Mouse (Mus musculus) heart, embryonic 15.5 days (tissue): Measurements from ENCODE around the gene Pds5b. TPM values are rescaled to one million over a fixed set of nuclear protein-coding genes. Genes with fewer than 3 reads are reported as not detected.
A peak's percentile ranks its signal among the peaks of the same experiment; 100 is the strongest.
"Not testable (repeated sequence)": the region's sequence is repeated elsewhere in the genome, so short reads cannot be mapped to it uniquely, and the experiment has no call there.

ENCODE experiments used
- ATAC-seq: fragments of 200-750 bp; cut with Nextera tagmentation; replicated peaks from 2 replicates; pipeline ENCODE4 v1.8.0; 2017; ENCODE audit warnings: low read depth, moderate TSS enrichment; ENCODE audit not compliant: insufficient number of reproducible peaks, insufficient read depth, low FRiP score
- H3K27ac ChIP-seq: fragments of 300-500 bp; sonication (generic); 2 replicates; pipeline ENCODE4 v1.5.1; 2015; ENCODE audit warnings: mild to moderate bottlenecking, inconsistent platforms
- H3K27me3 ChIP-seq: fragments of 300-500 bp; sonication (generic); 2 replicates; pipeline ENCODE4 v1.6.1; 2015; ENCODE audit warnings: inconsistent platforms
- H3K36me3 ChIP-seq: fragments of 300-500 bp; sonication (generic); 2 replicates; pipeline ENCODE4 v1.6.1; 2015; ENCODE audit warnings: mild to moderate bottlenecking, inconsistent platforms
- H3K4me1 ChIP-seq: fragments of 300-500 bp; sonication (generic); replicated peaks from 2 replicates; pipeline ENCODE4 v1.6.1; 2015; ENCODE audit warnings: inconsistent platforms
- H3K4me2 ChIP-seq: fragments of 300-500 bp; sonication (generic); 2 replicates; pipeline ENCODE4 v1.6.1; 2015; ENCODE audit warnings: inconsistent platforms, mild to moderate bottlenecking, moderate library complexity
- H3K4me3 ChIP-seq: fragments of 300-500 bp; sonication (generic); 2 replicates; pipeline ENCODE4 v1.5.1; 2015; ENCODE audit warnings: mild to moderate bottlenecking, inconsistent platforms
- H3K9ac ChIP-seq: fragments of 300-500 bp; sonication (generic); 2 replicates; pipeline ENCODE4 v1.6.1; 2015; ENCODE audit warnings: mild to moderate bottlenecking, inconsistent platforms
- H3K9me3 ChIP-seq: fragments of 300-500 bp; sonication (generic); replicated peaks from 2 replicates; pipeline ENCODE4 v1.6.1; 2016; ENCODE audit warnings: inconsistent platforms
- WGBS: fragments of 180-500 bp; shearing (Covaris S2); methylation state at CpG from one replicate; pipeline ENCODE4 v1.1.7; 2015; ENCODE audit warnings: mixed read lengths; 5-methylcytosine and 5-hydroxymethylcytosine counted together
- polyA plus RNA-seq: library from polyadenylated mRNA; unstranded; fragments of >200 nt; fragmentation: Nextera tagmentation; extraction: Ambion mirVana; gene quantifications from 2 replicates; pipeline ENCODE4 v1.2.1, GENCODE M21; 2015

Pds5b gene
- polyA plus RNA-seq, 1 experiment from 2014 or later: 16.0 TPM

DNA sequence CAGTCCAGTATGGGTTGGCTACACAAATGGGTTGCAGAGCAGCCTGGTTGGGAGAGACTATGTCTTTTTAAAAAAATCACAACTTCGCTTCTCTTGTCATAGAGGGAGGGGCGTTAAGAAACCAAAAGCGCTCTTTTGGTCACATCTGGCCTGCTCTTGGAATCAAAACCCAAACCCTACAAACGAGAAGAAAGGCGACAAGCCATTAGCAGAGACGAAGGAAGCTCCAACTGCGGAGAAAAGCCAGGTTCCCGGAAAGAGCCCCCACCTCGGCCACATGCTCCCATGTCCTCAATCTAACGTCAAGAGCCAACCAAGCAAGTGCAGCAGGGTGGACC is 8.8 kb upstream of the Pds5b start:
- H3K9ac ChIP-seq: peak overlapping the region; percentile 94
- H3K27me3 ChIP-seq: no peaks in the 10 kb centered on the region
- no peak for ATAC-seq
- H3K4me1 ChIP-seq: peaks cover 18% of the 10 kb centered on the region
- under 1% methylated on average over 10 of the region's 10 CpGs for WGBS
- H3K9me3 ChIP-seq: no peaks in the 10 kb centered on the region
- peak overlapping the region; percentile 65 for H3K4me2 ChIP-seq
- peak overlapping the region; percentile 99 for H3K27ac ChIP-seq
- peak overlapping the region; percentile 100 for H3K4me3 ChIP-seq
- H3K36me3 ChIP-seq: peaks cover 14% of the 10 kb centered on the region; the same call in 1 of the 2 replicates

DNA sequence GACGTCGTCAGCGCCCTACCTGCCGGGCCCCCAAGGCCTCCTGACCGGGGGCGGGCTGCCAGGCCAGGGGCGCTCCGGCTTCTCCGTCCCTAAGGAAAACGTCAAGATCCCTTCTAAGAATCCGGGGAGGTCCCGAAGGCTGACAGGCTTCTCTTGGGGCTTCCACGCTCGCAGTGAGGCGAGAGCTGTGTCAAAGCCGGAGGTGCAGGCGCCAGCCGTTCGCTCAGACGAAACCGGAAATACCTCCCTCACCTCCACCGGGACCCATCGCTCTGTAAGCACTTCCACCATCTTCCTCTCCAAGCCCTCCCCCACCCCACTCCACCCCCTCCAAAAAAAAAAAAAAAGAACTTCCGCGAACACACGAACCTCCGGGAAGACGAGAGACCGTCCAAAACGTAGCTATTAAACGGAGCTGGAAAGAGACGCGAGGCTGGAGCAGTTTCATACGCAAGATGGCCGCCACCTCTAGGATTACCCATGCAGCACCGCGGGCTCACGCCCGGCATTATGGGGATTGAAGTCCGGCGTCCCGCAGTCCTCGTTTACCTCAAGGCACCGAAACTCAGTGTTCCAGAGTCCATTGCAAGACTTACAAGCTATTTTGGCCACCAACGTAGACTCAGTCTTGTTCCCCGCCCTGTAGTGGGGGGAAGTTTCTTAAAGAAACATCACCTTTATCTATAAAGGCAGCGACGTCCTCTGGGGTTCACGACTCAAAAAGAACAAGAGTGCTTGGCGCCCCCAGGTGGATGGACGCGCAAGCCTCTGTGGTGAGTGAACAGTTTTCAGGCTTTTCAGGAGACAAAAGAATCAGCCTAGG is 8.2 kb upstream of the Pds5b start:
- Histone ChIP-seq H3K27ac (peak overlapping the region; percentile 99), H3K9ac (peak overlapping the region; percentile 94), H3K27me3 (no peaks in the 10 kb centered on the region), H3K9me3 (no peaks in the 10 kb centered on the region), H3K4me1 (peaks cover 18% of the 10 kb centered on the region), H3K4me3 (peak overlapping the region; percentile 100), H3K36me3 (peaks cover 14% of the 10 kb centered on the region; the same call in 1 of the 2 replicates), H3K4me2 (peak overlapping the region; percentile 65)
- peak; percentile 99 for ATAC-seq
- under 1% methylated on average over 52 of the region's 52 CpGs for WGBS

DNA sequence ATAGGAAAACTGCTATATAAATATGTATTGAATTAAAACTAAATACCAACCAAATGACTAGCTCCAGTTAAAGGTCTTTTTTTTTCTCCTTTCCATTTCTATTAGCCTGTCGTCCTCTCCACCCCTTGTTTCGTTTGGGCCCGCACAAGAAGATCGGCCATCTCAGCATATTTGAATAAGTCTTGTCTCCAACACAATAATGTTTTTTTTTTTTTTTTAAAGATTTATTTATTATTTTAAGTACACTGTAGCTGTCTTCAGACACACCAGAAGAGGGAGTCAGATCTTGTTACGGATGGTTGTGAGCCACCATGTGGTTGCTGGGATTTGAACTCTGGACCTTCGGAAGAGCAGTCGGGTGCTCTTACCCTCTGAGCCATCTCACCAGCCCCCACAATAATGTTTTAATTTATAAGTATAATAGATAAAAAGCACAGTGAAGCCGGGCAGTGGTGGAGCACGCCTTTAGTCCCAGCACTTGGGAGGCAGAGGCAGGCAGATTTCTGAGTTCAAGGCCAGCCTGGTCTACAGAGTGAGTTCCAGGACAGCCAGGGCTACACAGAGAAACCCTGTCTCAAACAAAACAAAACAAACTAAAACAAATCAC is 7.3 kb upstream of the Pds5b start, which contains the start of gene N4bp2l2:
Gene N4bp2l2 (minus strand): TSS at position 51 of the 607 bp plus-strand sequence.
- ATAC-seq, H3K27me3 ChIP-seq, H3K36me3 ChIP-seq, H3K9me3 ChIP-seq: not testable (repeated sequence)
- H3K4me2 ChIP-seq: peak within 1 kb of the TSS; percentile 65
- peak within 1 kb of the TSS; percentile 99 for H3K27ac ChIP-seq
- peak within 1 kb of the TSS; percentile 100 for H3K4me3 ChIP-seq
- H3K4me1 ChIP-seq: peaks cover 16% of the 10 kb centered on the region
- H3K9ac ChIP-seq: peak within 1 kb of the TSS; percentile 94
- 92% methylated on average over 9 of the region's 9 CpGs for WGBS

DNA sequence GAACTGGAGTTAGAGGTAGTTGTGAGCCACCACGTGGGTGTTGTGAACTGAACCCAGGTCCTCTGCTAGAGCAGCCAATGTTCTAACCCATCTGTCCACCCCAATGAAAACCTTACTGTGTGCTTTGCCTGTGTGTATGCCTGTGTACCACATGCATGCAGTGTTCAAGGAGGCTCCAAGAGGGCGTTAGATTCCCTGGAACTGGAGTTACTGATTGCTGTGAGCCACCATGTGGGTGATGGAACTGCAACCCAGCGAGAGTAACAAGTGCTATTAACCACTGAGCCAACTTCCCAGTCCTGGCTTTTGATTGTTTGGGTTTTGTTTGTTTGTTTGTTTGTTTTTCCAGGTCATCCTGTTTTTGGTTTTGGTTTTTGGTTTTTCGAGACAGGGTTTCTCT is 4.8 kb upstream of the Pds5b start:
- H3K4me2 ChIP-seq: no peak overlapping the region
- H3K4me1 ChIP-seq: peaks cover 7% of the 10 kb centered on the region
- H3K4me3 ChIP-seq: no peak overlapping the region
- H3K9ac ChIP-seq: no peak overlapping the region
- ATAC-seq: no peak
- 55% methylated on average over 4 of the region's 4 CpGs for WGBS
- no peaks in the 10 kb centered on the region for H3K9me3 ChIP-seq
- no peaks in the 10 kb centered on the region for H3K27me3 ChIP-seq
- H3K27ac ChIP-seq: no peak overlapping the region
- no peaks in the 10 kb centered on the region for H3K36me3 ChIP-seq

DNA sequence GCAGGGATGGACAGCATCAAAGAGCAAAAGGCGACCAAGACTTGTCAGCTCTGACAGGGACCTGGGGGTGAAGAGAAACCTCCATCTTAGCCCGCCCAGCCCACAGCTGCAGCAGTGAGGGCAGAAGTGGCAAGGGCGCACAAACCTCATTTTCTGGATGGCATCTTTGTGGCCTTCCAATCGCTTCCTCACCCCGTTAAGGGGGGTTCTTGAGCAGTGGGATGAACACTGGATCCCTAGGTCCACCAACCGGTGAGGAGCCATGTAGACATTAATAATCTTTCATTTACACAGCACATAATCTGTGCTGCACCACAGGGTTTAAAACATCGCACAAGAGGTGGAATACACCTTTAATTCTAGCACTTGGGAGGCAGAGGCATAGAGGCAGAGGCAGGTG is 1.2 kb upstream of the Pds5b start:
- Histone ChIP-seq H3K36me3 (no peaks in the 10 kb centered on the region), H3K4me2 (no peak overlapping the region), H3K27me3 (no peaks in the 10 kb centered on the region), H3K4me3 (no peak overlapping the region), H3K27ac (no peak overlapping the region), H3K9ac (no peak overlapping the region), H3K9me3 (no peaks in the 10 kb centered on the region), H3K4me1 (peaks cover 7% of the 10 kb centered on the region)
- WGBS: 86% methylated on average over 7 of the region's 7 CpGs
- no peak for ATAC-seq

DNA sequence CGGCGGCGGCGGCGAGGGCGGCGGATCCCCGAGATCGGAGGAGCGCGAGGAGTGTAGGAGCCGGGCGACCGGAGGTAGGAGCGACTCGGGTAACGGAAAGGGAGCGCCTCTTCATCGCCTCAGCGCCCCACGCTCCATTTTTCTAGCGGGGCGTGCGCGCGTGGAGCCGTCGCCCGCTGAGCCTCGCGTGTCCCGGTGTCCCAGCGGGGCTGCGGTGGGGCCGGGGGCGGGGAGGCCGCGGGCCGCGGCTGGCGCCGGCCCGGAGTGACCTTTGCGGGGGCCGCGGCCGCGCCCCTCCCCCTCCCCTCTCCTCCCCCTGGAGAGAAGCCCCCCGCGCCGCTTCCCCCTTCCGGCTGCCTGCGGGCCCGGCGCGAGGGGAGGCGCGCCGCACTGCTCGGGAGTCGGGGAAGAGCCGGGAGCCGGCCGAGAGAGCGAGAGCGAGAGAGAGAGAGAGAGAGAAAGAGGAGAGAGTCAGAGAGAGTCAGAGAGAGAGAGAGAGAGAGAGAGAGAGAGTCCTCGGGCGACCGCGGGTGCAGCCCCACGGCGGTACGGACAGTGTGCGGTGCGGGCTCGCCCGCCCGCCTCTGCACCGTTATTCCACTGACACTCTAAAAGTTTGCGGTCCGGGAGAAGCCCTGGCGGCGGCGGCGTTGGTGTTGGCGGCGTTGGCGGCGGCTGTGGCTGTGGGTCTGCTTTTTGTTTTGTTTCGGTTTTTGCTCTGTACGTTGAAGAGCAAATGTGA is 512 bp downstream of the Pds5b start:
- Histone ChIP-seq H3K27me3 (no peaks in the 10 kb centered on the region), H3K9ac (peak overlapping the region; percentile 92), H3K27ac (peak overlapping the region; percentile 95), H3K4me3 (peak overlapping the region; percentile 98), H3K4me1 (peaks cover 7% of the 10 kb centered on the region), H3K4me2 (peak overlapping the region; percentile 64), H3K9me3 (no peaks in the 10 kb centered on the region), H3K36me3 (no peaks in the 10 kb centered on the region)
- under 1% methylated on average over 78 of the region's 91 CpGs for WGBS
- peak; percentile 58 for ATAC-seq

DNA sequence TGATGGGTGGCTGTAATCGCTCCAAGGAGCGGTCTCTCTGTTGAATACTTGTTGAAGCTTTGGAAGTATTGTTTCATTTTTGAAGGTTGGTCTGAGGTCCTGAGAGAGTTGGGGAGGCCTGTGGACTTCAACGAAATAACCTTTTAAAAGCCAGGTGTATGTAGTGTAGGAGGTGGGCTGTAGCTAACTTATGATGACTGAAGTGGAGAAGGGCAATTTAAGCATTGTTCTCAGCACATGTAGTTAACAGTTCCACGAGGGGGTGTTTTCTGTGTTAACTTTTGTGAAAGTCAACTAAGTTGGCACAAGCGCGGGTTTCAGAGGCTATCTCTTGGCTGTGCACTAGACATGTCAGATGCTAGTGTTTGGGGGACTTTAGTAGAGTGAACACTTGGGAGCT is 1.3 kb downstream of the Pds5b start:
- no peaks in the 10 kb centered on the region for H3K9me3 ChIP-seq
- H3K27ac ChIP-seq: no peak overlapping the region; the same call in 1 of the 2 replicates
- peaks cover 7% of the 10 kb centered on the region for H3K4me1 ChIP-seq
- peak overlapping the region; percentile 92 for H3K9ac ChIP-seq
- ATAC-seq: no peak
- no peaks in the 10 kb centered on the region for H3K36me3 ChIP-seq
- peak overlapping the region; percentile 64 for H3K4me2 ChIP-seq
- peak overlapping the region; percentile 98 for H3K4me3 ChIP-seq
- H3K27me3 ChIP-seq: no peaks in the 10 kb centered on the region
- 38% methylated on average over 6 of the region's 6 CpGs for WGBS

DNA sequence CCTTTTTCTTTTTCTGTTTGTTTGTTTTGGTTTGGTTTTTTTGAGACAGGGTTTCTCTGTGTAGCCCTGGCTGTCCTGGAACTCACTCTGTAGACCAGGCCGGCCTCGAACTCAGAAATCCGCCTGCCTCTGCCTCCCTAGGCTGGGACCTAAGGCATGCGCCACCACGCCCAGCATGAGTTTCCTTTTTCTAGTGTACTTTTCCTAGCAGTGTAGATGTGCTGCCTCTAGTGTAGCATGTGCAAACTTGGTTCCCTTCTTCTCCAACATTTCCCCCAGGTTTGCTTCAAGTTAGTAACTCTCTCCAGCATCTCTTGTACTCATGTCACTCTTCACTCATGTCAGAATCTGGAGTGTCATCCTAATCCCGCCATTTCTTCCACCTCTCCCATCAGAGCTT is 9.3 kb downstream of the Pds5b start:
- H3K4me3 ChIP-seq, H3K9ac ChIP-seq, ATAC-seq, H3K4me1 ChIP-seq, H3K4me2 ChIP-seq, H3K27me3 ChIP-seq, H3K27ac ChIP-seq, H3K36me3 ChIP-seq, H3K9me3 ChIP-seq: not testable (repeated sequence)
- WGBS: 86% methylated on average over 6 of the region's 6 CpGs

DNA sequence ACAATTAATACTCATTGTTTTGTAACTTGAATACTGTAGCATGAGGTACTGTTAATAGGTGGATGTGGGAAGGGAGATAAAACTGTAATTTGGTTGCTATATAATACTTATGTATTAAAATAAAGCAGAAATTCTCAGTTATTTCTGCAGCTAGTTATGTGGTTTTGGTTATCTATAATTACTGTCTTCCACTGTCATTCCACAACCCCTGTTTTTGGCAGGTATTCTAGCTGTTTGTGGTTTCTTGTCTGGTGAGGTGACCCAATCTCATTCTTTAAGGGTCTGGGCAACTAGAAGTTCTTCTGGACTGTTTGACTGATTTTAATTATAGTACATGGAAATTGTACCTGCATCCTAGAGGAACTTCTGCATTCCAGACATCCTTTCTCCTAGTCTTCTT is 17.1 kb downstream of the Pds5b start:
- no peaks in the 10 kb centered on the region for H3K9me3 ChIP-seq
- no peak overlapping the region for H3K4me3 ChIP-seq
- no peak overlapping the region for H3K27ac ChIP-seq
- H3K36me3 ChIP-seq: peaks cover 6% of the 10 kb centered on the region; the same call in 1 of the 2 replicates
- no peak for ATAC-seq
- no peak overlapping the region for H3K4me2 ChIP-seq
- peaks cover 6% of the 10 kb centered on the region; the same call in 1 of the 2 replicates for H3K4me1 ChIP-seq
- no peak overlapping the region for H3K9ac ChIP-seq
- no peaks in the 10 kb centered on the region for H3K27me3 ChIP-seq

DNA sequence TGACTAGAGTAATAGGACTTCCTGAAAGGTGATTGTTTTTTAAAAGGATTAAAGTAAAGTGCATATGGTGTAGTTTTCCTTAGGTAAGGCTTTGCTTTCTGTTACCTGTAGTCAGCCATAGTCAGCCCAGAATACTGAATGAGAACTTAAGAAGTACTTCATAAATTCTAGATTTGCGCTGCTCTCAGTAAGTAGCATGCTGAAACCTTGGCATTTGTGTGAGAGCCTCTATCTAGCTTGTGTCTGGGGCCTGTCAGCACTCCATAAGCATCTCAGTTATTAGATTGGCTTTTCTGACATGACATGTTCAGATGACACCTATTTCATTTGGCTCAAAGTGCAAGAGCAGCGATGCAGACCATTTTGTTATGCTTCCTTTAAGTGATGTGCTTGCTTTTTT is 19.7 kb downstream of the Pds5b start:
- H3K4me3 ChIP-seq: no peak overlapping the region
- WGBS: 60% methylated on average over 2 of the region's 2 CpGs
- ATAC-seq: no peak
- H3K9me3 ChIP-seq: no peaks in the 10 kb centered on the region
- no peaks in the 10 kb centered on the region for H3K27me3 ChIP-seq
- no peak overlapping the region for H3K27ac ChIP-seq
- no peak overlapping the region for H3K9ac ChIP-seq
- no peak overlapping the region for H3K4me2 ChIP-seq
- H3K36me3 ChIP-seq: peaks cover 9% of the 10 kb centered on the region; the same call in 1 of the 2 replicates
- peaks cover 6% of the 10 kb centered on the region; the same call in 1 of the 2 replicates for H3K4me1 ChIP-seq

DNA sequence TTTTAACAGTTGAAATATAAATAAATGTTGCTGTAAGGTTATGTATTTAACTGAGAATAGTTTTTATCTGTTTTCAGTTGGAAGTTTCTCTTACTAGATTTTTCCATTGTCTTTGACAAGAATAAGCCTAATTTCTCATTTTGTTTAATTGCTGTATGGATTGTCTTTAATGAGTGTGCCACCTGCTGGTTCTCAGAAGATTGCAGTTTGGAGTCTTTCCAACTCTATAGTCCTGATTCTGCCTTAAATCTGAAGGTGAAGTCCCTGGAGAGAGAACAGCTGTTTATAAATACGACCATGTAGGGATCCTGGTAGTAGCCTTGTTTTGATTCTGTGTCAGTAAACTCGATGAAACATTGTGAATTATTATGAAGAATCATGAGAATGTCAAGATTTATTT is 29.2 kb downstream of the Pds5b start:
- Histone ChIP-seq H3K4me2 (no peak overlapping the region), H3K9ac (no peak overlapping the region), H3K9me3 (no peaks in the 10 kb centered on the region), H3K27ac (no peak overlapping the region), H3K4me3 (no peak overlapping the region), H3K4me1 (peaks cover 5% of the 10 kb centered on the region; the same call in 1 of the 2 replicates), H3K27me3 (no peaks in the 10 kb centered on the region), H3K36me3 (0 out of 2 replicates have a peak, but pooled peaks cover 4% of the 10 kb centered on the region)
- no peak for ATAC-seq
- WGBS: 59% methylated on average over 2 of the region's 2 CpGs
